Mouse (Mus musculus) cerebellum, postnatal 4 days (tissue): Measurements from ENCODE around the gene Akr1b10.
"Not testable (repeated sequence)": the region's sequence is repeated elsewhere in the genome, so short reads cannot be mapped to it uniquely, and the experiment has no call there.

Experiments
- DNase-seq, 2 experiments: peaks; one replicate each; pipeline ENCODE4 v3.0.0; 2022; ENCODE audit warnings: low spot score in 2 of 2, mixed read lengths in 1 of 2

The Akr1b10 gene

DNA sequence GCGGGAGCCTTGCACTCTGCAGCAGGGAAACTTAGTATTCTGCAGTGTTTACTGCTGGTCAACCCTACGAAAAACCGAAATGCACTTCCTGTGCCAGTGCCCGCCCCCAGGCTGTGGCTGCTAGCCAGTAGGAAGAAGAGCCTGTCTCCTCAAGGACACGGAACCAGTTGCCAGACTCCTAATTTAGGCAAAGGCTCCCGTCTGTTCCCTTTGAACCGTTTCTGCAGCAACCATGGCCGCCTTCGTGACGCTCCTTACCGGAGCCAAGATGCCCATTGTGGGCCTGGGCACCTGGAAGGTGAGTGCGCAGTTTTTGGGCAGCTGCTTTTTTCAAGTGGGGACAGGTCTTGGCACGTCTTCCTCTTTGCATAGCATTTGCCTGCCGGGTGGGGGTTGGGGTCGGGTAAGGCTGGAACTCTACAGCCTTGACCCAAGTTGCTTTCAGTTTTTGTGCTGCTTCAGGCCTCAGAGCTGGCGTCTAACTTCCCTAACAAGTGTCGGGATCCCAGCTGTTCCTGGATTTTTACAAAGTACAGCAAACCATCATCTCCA, at the start of gene Akr1b10:
Akr1b10 (plus strand) TSS at position 109 of the 552 bp plus-strand sequence.
- peak; percentile 46 to 74 for DNase-seq

GRCm38 (mm10) chr6:34334673-34335072, 49.3 kb upstream of the Akr1b10 start:
- DNase-seq = no peak

GRCm38 (mm10) chr6:34337799-34338198, 46.2 kb upstream of the Akr1b10 start:
- DNase-seq = no peak

DNA sequence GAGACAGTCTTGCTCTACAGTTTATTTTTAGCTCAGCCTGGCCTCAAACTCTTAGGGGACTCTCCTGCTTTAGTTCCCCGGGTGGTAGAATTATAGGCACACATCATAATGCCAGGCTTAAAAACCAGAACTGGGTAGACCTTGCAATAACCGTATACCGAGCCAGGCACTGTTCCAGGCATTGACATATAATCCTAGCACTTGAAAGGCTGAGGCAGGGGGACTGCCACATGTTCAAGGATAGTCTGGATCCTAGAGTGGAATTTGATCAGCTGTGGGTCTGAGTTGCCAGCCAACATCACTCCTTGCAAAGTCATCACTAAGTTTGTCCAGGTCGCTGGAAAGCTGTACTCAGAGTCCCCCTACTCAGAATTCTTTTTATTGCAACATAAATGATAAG, 42.0 kb upstream of the Akr1b10 start:
- DNase-seq = no peak

DNA sequence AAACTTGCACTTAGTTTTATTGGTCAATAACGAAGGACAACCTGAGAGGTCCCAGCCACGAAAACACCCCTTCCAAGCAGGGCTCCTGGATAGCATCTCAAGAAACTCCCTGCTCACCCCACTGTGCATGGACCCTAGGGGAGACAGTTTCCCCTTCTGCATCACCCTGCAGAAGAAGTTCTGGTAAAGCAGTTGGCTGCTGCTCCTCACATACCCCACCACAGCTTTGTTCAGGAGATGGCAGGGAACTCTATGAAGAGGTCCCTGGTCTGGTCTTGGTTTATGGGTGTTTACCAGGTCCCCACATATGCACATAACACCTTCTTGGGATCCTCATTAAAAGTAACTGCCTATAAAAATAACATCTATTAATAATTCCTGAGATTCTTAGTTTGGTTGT, 41.5 kb upstream of the Akr1b10 start:
- no peak for DNase-seq

DNA sequence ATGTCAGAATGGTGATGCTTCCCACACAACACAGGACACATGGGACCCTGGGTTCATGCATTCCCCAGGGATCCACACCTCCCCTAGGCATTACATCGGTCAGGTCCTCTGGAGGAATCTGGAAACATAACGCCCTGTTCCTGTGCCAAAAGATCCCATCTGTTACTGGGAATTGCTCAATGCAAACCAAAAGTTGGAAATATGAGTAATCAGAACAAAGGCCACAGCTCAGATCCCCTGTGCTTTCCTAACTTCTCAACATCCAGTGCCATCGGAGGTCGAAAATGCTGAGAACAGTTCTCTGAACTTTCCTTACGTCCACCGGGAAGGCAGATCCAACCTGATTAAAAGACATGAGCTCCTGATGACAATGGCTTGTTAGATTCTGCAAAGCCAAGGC, 40.6 kb upstream of the Akr1b10 start:
- no peak for DNase-seq

GRCm38 (mm10) chr6:34344135-34344850, 39.7 kb upstream of the Akr1b10 start:
- no peak for DNase-seq

- DNase-seq = no peak
Observed at GRCm38 (mm10) chr6:34344935-34345334, 39.1 kb upstream of the Akr1b10 start.

GRCm38 (mm10) chr6:34346096-34346898, 37.7 kb upstream of the Akr1b10 start:
- DNase-seq = peak; percentile 69 to 75

DNA sequence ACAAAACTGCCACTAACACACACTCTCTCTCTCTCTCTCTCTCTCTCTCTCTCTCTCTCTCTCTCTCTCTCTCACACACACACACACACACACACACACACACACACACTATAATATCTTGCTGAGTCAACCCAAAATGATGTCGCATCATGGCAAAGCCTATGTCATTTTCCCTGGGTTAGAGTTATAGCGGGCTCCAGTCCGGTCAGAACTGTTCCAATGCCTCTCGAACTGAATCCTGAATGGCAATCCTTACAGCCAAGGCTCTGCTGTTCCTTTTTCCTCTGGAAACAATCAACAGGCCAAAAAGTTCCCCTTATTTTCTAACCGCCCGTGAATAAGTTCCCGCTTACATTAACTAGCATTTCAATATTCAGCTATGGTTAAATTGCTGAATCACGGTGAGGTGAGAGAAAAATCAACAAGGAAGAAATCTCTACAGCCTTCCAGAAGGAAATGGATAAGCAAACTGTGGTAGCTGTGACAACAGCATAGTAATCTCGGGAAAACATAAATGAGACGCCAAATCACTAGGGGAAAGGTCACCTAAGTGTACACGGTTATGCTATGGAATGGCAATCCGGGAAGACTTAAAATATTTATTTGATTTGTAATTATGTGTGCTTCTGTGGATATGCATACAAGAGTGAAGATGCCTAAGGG, 33.9 kb upstream of the Akr1b10 start:
- no peak for DNase-seq

GRCm38 (mm10) chr6:34351481-34351880, 32.5 kb upstream of the Akr1b10 start:
- not testable (repeated sequence) for DNase-seq

DNA sequence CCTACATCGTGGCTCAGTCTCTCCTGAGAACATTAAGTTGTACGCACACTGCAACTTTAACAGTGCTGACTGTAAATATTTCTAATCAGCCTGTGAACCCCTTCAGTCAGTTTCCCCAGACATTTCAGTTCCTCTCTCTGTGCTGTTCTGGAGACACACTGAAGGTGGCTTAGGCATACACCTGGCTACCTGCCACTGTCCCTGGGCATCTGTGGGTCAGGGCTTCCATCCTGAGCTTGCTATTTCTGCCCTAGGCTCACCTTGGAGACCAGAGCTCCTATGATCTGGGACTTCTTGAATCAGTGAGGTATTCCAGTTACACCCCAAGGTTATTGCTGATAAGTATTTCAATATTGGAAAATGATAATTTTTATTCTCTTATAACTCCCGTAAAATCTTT, 31.6 kb upstream of the Akr1b10 start:
- DNase-seq = no peak

DNA sequence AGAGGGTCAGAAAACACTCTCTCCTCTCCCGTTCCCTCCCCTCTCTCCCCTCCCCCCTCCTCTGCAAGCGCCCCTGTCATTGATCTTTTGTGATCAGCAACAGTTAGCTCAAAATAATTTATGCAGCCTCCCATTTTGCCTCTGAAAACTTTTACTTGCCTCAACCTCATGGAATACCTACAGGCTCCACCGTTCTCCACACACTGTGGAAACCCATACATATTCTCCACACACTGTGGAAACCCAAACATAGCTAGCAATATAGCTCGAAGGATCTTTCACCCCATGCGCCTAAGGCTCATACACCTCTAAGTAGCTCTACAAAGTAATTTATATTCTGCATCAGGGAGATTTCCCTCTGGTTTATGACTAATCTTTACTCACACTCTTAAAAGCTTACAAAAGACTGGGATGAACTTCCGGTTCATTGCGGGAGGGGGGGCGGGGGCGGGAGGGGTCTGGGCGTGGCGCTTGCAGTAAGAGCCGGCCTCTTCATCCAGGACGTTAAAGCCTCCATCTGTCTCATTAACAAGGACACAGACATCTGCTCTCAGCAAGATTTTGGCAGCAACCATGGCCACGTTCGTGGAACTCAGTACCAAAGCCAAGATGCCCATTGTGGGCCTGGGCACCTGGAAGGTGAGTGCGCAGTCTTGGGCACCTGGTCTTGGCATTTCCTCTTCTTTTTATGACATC, 30.2 kb upstream of the Akr1b10 start, which contains the start of gene Akr1b8:
Akr1b8 (plus strand) TSS at position 462 of the 696 bp plus-strand sequence.
- DNase-seq = peak in 1 of 2 experiments; percentile 40

GRCm38 (mm10) chr6:34354354-34355348, 29.4 kb upstream of the Akr1b10 start:
- no peak for DNase-seq

GRCm38 (mm10) chr6:34355349-34355747, 28.7 kb upstream of the Akr1b10 start:
- DNase-seq = no peak

- no peak for DNase-seq
Observed at GRCm38 (mm10) chr6:34355841-34356240, 28.2 kb upstream of the Akr1b10 start.

GRCm38 (mm10) chr6:34364217-34365136, 19.5 kb upstream of the Akr1b10 start:
- DNase-seq = no peak

DNA sequence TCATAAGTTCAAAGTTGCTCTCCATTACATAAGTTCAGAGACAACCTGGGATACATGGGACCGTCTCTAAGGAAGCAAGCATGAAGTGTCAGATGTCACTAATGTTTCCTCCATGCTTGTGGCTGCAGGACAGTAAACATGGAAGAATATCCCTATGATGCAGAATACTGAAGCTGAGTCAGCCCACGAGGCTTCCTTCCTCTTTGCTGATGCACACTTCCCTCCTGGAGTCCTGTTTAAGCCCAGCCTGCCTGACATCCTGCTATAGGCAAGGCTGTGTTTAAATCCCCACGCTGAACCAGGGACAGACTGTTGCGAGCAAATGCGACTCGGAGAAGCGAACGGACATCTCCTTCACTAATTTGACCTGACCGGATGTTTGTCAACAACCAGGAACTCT, 16.0 kb upstream of the Akr1b10 start:
- DNase-seq = no peak

DNA sequence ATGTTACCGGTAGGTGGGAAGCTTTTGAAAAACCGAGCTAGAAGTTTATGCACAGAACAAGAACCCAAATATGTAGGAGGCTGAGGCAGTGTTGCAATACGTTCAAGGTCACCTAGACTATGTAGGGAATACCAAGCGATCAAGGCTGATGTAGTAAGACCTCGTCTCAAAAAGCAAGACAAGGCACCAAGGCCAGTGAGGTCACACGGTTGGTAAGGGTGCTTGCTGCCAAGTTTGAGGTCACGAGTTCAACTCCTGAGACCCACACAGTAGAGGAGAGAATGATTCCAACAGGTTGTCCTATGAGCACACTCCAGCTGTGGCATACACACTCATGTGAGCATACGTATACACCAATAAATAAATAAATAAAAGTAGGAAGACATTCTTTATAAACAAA, 13.9 kb upstream of the Akr1b10 start:
- DNase-seq = no peak
